ENCODE assay signal across 12 mouse cellular contexts in genomic region chr2:20736324-20737015, GRCm38 (mm10).
DNase-seq lines count a peak whose midpoint lies in the region; ATAC-seq and TF ChIP-seq lines count a peak whose summit lies in the region.
"Had no signal": no experiment of that assay in that cellular context is flagged by ENCODE, and none has a peak within 500 bp of the region (broad histone marks: within the 10 kb centered on the region; RNA-seq: fewer than 3 reads in every experiment).

No protein-coding gene starts in this region.

- no peaks in the 10 kb centered on the region for H3K27me3 ChIP-seq in liver, adult 2 months (ENCODE audit: control insufficient read depth, insufficient read depth, low read length)
- H3K27me3 ChIP-seq in intestine, postnatal 0 days (replicated peaks; ENCODE audit: control insufficient read depth, insufficient read depth, low read length): no peaks in the 10 kb centered on the region
- no peaks in the 10 kb centered on the region for H3K27me3 ChIP-seq in liver, embryonic 13.5 days
- no peaks in the 10 kb centered on the region for H3K27me3 ChIP-seq in stomach, postnatal 0 days (ENCODE audit: control insufficient read depth, insufficient read depth, low read length)
- H3K27me3 ChIP-seq: forebrain, embryonic 15.5 days; heart, embryonic 13.5 days; limb, embryonic 13.5 days had no signal

- H3K4me1 ChIP-seq in liver, adult 2 months (ENCODE audit: control insufficient read depth, insufficient read depth, low read length): peaks cover 8% of the 10 kb centered on the region
- H3K4me1 ChIP-seq in intestine, postnatal 0 days (replicated peaks; ENCODE audit: control insufficient read depth, insufficient read depth, low read length): peaks cover 7% of the 10 kb centered on the region; the same call in 1 of the 2 replicates
- H3K4me1 ChIP-seq in liver, embryonic 13.5 days (replicated peaks): 0 out of 2 replicates have a peak, but pooled peaks cover 4% of the 10 kb centered on the region
- H3K4me1 ChIP-seq in stomach, postnatal 0 days (replicated peaks; ENCODE audit: control insufficient read depth, insufficient read depth): no peaks in the 10 kb centered on the region

- peak overlapping the region; percentile 15 for H3K4me3 ChIP-seq in liver, adult 2 months (ENCODE audit: insufficient read depth, low read depth, low read length)
- peak overlapping the region; percentile 37 for H3K4me3 ChIP-seq in intestine, postnatal 0 days (ENCODE audit: low read depth, low read length)
- H3K4me3 ChIP-seq in liver, embryonic 13.5 days (replicated peaks): no peak overlapping the region
- H3K4me3 ChIP-seq in stomach, postnatal 0 days (ENCODE audit: low read depth, low read length): peak overlapping the region; percentile 18; the same call in 1 of the 2 replicates
- H3K4me3 ChIP-seq: forebrain, embryonic 15.5 days; heart, embryonic 13.5 days; limb, embryonic 13.5 days had no signal

- DNase-seq in liver, adult 2 months (ENCODE audit: extremely low read depth, low read depth, low spot score): peak; percentile 77
- DNase-seq in liver: no peak
- no peak for DNase-seq in liver, embryonic 13.5 days
- DNase-seq in stomach, postnatal 0 days (ENCODE audit: low spot score): peak; percentile 51
- DNase-seq in adrenal gland, postnatal 36 days: no peak
- DNase-seq in adrenal gland, postnatal 4 days (ENCODE audit: low spot score in 2 of 2): no peak
- DNase-seq in retina, embryonic 14.5 days (ENCODE audit: low spot score): no peak
- DNase-seq: cerebellum, adult 11-12 months had no signal

- peak overlapping the region; percentile 41 for H3K27ac ChIP-seq in liver, adult 2 months (replicated peaks; ENCODE audit: insufficient read depth, low read depth, low read length)
- peak overlapping the region; percentile 83 for H3K27ac ChIP-seq in intestine, postnatal 0 days (ENCODE audit: low read depth, low read length)
- no peak overlapping the region for H3K27ac ChIP-seq in liver, embryonic 13.5 days
- H3K27ac ChIP-seq in stomach, postnatal 0 days (replicated peaks): peak overlapping the region; percentile 91
- H3K27ac ChIP-seq: forebrain, embryonic 15.5 days; heart, embryonic 13.5 days; limb, embryonic 13.5 days had no signal

- H3K79me2 ChIP-seq in liver, adult 2 months (ENCODE audit: control insufficient read depth, insufficient read depth, low read length): no peaks in the 10 kb centered on the region; the same call in 1 of the 2 replicates

- H3K4me2 ChIP-seq in intestine, postnatal 0 days (replicated peaks; ENCODE audit: low read depth): peak overlapping the region; percentile 61
- H3K4me2 ChIP-seq in liver, embryonic 13.5 days: peak overlapping the region; percentile 23; the same call in 1 of the 2 replicates
- H3K4me2 ChIP-seq in stomach, postnatal 0 days (replicated peaks; ENCODE audit: low read depth): peak overlapping the region; percentile 54
- H3K4me2 ChIP-seq: forebrain, embryonic 15.5 days; limb, embryonic 13.5 days had no signal

- TF ChIP-seq EP300 in stomach, postnatal 0 days (optimal IDR thresholded peaks at IDR 0.05): no peak

- ATAC-seq in intestine, postnatal 0 days: peak; percentile 69
- ATAC-seq in liver, embryonic 13.5 days (ENCODE audit: low read depth): no peak
- ATAC-seq in stomach, postnatal 0 days (ENCODE audit: low FRiP score, low TSS enrichment): peak; percentile 83
- ATAC-seq: forebrain, embryonic 15.5 days had no signal

- no peak for TF ChIP-seq POLR2A in liver, adult 2 months (IDR thresholded peaks at IDR 0.05; ENCODE audit: extremely low read depth, insufficient read depth, low read length)

- H3K9ac ChIP-seq in liver, adult 2 months (ENCODE audit: low read depth, low read length): peak overlapping the region; percentile 33
- peak overlapping the region; percentile 34; the same call in 1 of the 2 replicates for H3K9ac ChIP-seq in intestine, postnatal 0 days (ENCODE audit: low read depth, low read length)
- H3K9ac ChIP-seq in liver, embryonic 13.5 days: no peak overlapping the region
- peak overlapping the region; percentile 18; the same call in 1 of the 2 replicates for H3K9ac ChIP-seq in stomach, postnatal 0 days (ENCODE audit: low read length)
- H3K9ac ChIP-seq: forebrain, embryonic 15.5 days; heart, embryonic 13.5 days; limb, embryonic 13.5 days had no signal

- no peaks in the 10 kb centered on the region for H3K9me3 ChIP-seq in intestine, postnatal 0 days (ENCODE audit: control insufficient read depth)
- H3K9me3 ChIP-seq in liver, embryonic 13.5 days (replicated peaks): no peaks in the 10 kb centered on the region
- no peaks in the 10 kb centered on the region for H3K9me3 ChIP-seq in stomach, postnatal 0 days (ENCODE audit: control insufficient read depth, low read length)
- H3K9me3 ChIP-seq: forebrain, embryonic 15.5 days; heart, embryonic 13.5 days; limb, embryonic 13.5 days had no signal

- no peaks in the 10 kb centered on the region for H3K36me3 ChIP-seq in liver, adult 2 months (ENCODE audit: control insufficient read depth, insufficient read depth, low read length)
- H3K36me3 ChIP-seq in intestine, postnatal 0 days (ENCODE audit: control insufficient read depth, insufficient read depth): no peaks in the 10 kb centered on the region
- no peaks in the 10 kb centered on the region for H3K36me3 ChIP-seq in liver, embryonic 13.5 days
- H3K36me3 ChIP-seq in stomach, postnatal 0 days (ENCODE audit: control insufficient read depth, insufficient read depth, low read length): no peaks in the 10 kb centered on the region
- H3K36me3 ChIP-seq: forebrain, embryonic 15.5 days; heart, embryonic 13.5 days; limb, embryonic 13.5 days had no signal

- TF ChIP-seq CTCF in liver, adult 2 months (IDR thresholded peaks at IDR 0.05; ENCODE audit: low read depth, low read length): no peak
- no peak for TF ChIP-seq CTCF in intestine, postnatal 0 days (IDR thresholded peaks at IDR 0.05; ENCODE audit: low read depth)
- no peak for TF ChIP-seq CTCF in stomach, postnatal 0 days (IDR thresholded peaks at IDR 0.05; ENCODE audit: low read depth)

- 29% methylated on average over 7 of the region's 7 CpGs for WGBS in liver, adult 2 months
- WGBS in intestine, postnatal 0 days: 31% methylated on average over 7 of the region's 7 CpGs
- WGBS in liver, embryonic 13.5 days (ENCODE audit: insufficient replicate concordance): 57% methylated on average over 7 of the region's 7 CpGs
- WGBS in stomach, postnatal 0 days: 53% methylated on average over 7 of the region's 7 CpGs

Comparison
In these comparisons a context has a peak if more than half of its experiments do, and no peak if none do; other contexts are left out.
1. DNase-seq: peak in liver, adult 2 months (single experiment) and stomach, postnatal 0 days (single experiment); none in liver (single experiment), liver, embryonic 13.5 days (single experiment), adrenal gland, postnatal 36 days (0 of 2), adrenal gland, postnatal 4 days (0 of 2) and retina, embryonic 14.5 days (single experiment).
2. Peak in every context shown above with its lines, with median percentiles within 50 percentile points of each other: H3K4me2 ChIP-seq.